Mouse (Mus musculus): ENCODE measurements around the gene Ptpra. TPM values are rescaled to one million over a fixed set of nuclear protein-coding genes. Genes with fewer than 3 reads are reported as not detected.
A peak's percentile ranks its signal among the peaks of the same experiment; 100 is the strongest.
"Not testable (repeated sequence)": the region's sequence is repeated elsewhere in the genome, so short reads cannot be mapped to it uniquely, and the experiment has no call there.

Gene Ptpra
- total RNA-seq, 2 experiments from 2014 or later, result 76.0 to 76.1 TPM

GRCm38 (mm10) chr2:130538876-130539546 is 88.9 kb downstream of the Ptpra start:
- intact Hi-C loops (cut with DNase I), result no loop called here
- no peak for DNase-seq

GRCm38 (mm10) chr2:130540266-130540665 is 90.2 kb downstream of the Ptpra start:
- no peak for DNase-seq
- intact Hi-C loops (cut with DNase I), result no loop called here

- DNase-seq, result peak in 1 of 2 experiments; percentile 13
- intact Hi-C loops (cut with DNase I), result no loop called here
Observed at GRCm38 (mm10) chr2:130546957-130547356, 96.9 kb downstream of the Ptpra start.

GRCm38 (mm10) chr2:130554841-130555240 is 104.8 kb downstream of the Ptpra start:
- no peak for DNase-seq
- intact Hi-C loops (cut with DNase I), result no loop called here

GRCm38 (mm10) chr2:130556292-130556691 is 106.2 kb downstream of the Ptpra start:
- intact Hi-C loops (cut with DNase I), result no loop called here
- no peak for DNase-seq

GRCm38 (mm10) chr2:130557462-130557861 is 107.4 kb downstream of the Ptpra start:
- no peak for DNase-seq
- intact Hi-C loops (cut with DNase I), result no loop called here

GRCm38 (mm10) chr2:130558015-130558414 is 107.9 kb downstream of the Ptpra start:
- intact Hi-C loops (cut with DNase I), result no loop called here
- no peak for DNase-seq

GRCm38 (mm10) chr2:130563212-130564055 is 113.4 kb downstream of the Ptpra start, which contains the start of gene Mrps26:
Gene Mrps26 (plus strand): TSS chr2:130563742.
- intact Hi-C loops (cut with DNase I), result loop anchor here (2.0 kb wide), 1 partner anchor 35 kb away; no protein-coding TSS in a partner anchor
- peak; percentile 95 for DNase-seq

- intact Hi-C loops (cut with DNase I), result loop anchor here (2.0 kb wide), 1 partner anchor 35 kb away; no protein-coding TSS in a partner anchor
- DNase-seq, result no peak
Observed at GRCm38 (mm10) chr2:130564063-130564462, 114.0 kb downstream of the Ptpra start.

- DNase-seq, result no peak
- intact Hi-C loops (cut with DNase I), result loop anchor here (2.0 kb wide), 1 partner anchor 34 kb away; no protein-coding TSS in a partner anchor
Observed at GRCm38 (mm10) chr2:130564983-130565382, 114.9 kb downstream of the Ptpra start.

- intact Hi-C loops (cut with DNase I), result no loop called here
- no peak for DNase-seq
Observed at GRCm38 (mm10) chr2:130568921-130569320, 118.8 kb downstream of the Ptpra start.

GRCm38 (mm10) chr2:130569926-130570325 is 119.8 kb downstream of the Ptpra start:
- intact Hi-C loops (cut with DNase I), result no loop called here

GRCm38 (mm10) chr2:130574960-130575359 is 124.9 kb downstream of the Ptpra start:
- DNase-seq, result no peak
- intact Hi-C loops (cut with DNase I), result no loop called here

More at GRCm38 (mm10) chr2:130569926-130570325, 119.8 kb downstream of the Ptpra start:
- no peak for DNase-seq

GRCm38 (mm10) chr2:130575873-130576272 is 125.8 kb downstream of the Ptpra start, which contains the start of gene Oxt:
Gene Oxt (plus strand): TSS chr2:130576173.
- intact Hi-C loops (cut with DNase I), result no loop called here
- no peak for DNase-seq

GRCm38 (mm10) chr2:130576564-130576963 is 126.5 kb downstream of the Ptpra start:
- intact Hi-C loops (cut with DNase I), result not testable (repeated sequence)
- peak in 1 of 2 experiments; percentile 25 for DNase-seq

GRCm38 (mm10) chr2:130577021-130577420 is 126.9 kb downstream of the Ptpra start:
- intact Hi-C loops (cut with DNase I), result no loop called here

GRCm38 (mm10) chr2:130577632-130578031 is 127.6 kb downstream of the Ptpra start:
- peak; percentile 38 to 49 for DNase-seq
- intact Hi-C loops (cut with DNase I), result no loop called here

More at GRCm38 (mm10) chr2:130577021-130577420, 126.9 kb downstream of the Ptpra start:
- DNase-seq, result no peak

GRCm38 (mm10) chr2:130578148-130578547 is 128.1 kb downstream of the Ptpra start:
- intact Hi-C loops (cut with DNase I), result no loop called here
- DNase-seq, result peak; percentile 47 to 69

- DNase-seq, result no peak
- intact Hi-C loops (cut with DNase I), result no loop called here
Observed at GRCm38 (mm10) chr2:130579791-130580190, 129.7 kb downstream of the Ptpra start.

- no peak for DNase-seq
- intact Hi-C loops (cut with DNase I), result no loop called here
Observed at GRCm38 (mm10) chr2:130581201-130581600, 131.1 kb downstream of the Ptpra start.

GRCm38 (mm10) chr2:130582552-130582951 is 132.5 kb downstream of the Ptpra start, which contains the start of gene Avp:
Gene Avp (minus strand): TSS chr2:130582554.
- DNase-seq, result no peak
- intact Hi-C loops (cut with DNase I), result no loop called here
